Mouse (Mus musculus) macrophage (primary cell): ENCODE results near the gene Olfr804. TPM values are rescaled to one million over a fixed set of nuclear protein-coding genes. Genes with fewer than 3 reads are reported as not detected.

Experiments used
- H3K27ac ChIP-seq: fragments of 350-480 bp; formaldehyde crosslinking; 2 replicates; pipeline ENCODE4 v1.9.0; 2021
- H3K36me3 ChIP-seq: fragments of 350-480 bp; formaldehyde crosslinking; 2 replicates; pipeline ENCODE4 v1.9.0; 2021; ENCODE audit errors: inconsistent target
- H3K4me3 ChIP-seq: fragments of 350-480 bp; formaldehyde crosslinking; 2 replicates; pipeline ENCODE4 v1.9.0; 2021; ENCODE audit errors: inconsistent target
- H3K79me2 ChIP-seq: fragments of 350-480 bp; formaldehyde crosslinking; 2 replicates; pipeline ENCODE4 v1.9.0; 2021; ENCODE audit errors: inconsistent target
- WGBS: methylation state at CpG from one replicate; pipeline ENCODE4 v1.1.7; 2026; ENCODE audit warnings: inconsistent platforms; ENCODE audit not compliant: missing documents; 5-methylcytosine and 5-hydroxymethylcytosine counted together
- polyA plus RNA-seq: library from polyadenylated mRNA; stranded (reverse); fragments of 250-400 nt; gene quantifications from 3 replicates; pipeline ENCODE4 v1.2.4, GENCODE M21; 2018; ENCODE audit warnings: inconsistent platforms
- total RNA-seq, 78 experiments: library from RNA; depleted of rRNA; stranded (reverse); fragments of 250-400 nt; gene quantifications; 1 replicate in 9 of 78; 2 replicates in 24 of 78; 3 replicates in 43 of 78; 4 replicates in 2 of 78; pipeline ENCODE4 v1.2.4; 2018; ENCODE audit warnings: inconsistent platforms in 56 of 78

Olfr804 gene
- total RNA-seq (2018; cell fraction: chromatin; rRNA removed): not detected
- total RNA-seq (2018; cell fraction: cytosol; rRNA removed): not detected
- total RNA-seq (2018; cell fraction: nucleus; rRNA removed): not detected
- polyA plus RNA-seq: not detected in 3 replicates

DNA sequence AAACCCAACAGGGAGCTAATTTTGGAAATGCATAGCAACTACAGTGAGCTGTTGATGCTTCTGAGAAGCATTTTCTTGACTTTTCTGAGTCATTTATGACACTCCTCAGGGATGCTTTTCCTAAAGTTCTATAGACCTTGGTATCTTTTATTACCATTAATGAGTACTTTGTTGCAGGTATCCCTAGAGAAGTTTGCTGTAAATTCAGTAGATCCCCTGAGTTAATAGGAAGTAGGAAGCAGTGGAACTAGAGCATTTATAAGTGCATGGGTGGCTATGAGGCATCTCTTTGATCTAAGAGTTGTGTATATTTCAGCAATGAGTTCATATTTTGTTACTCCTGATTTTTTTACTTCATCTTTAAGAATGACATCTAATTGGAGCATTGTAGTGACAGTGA is at the start of gene Olfr804:
Gene Olfr804 (plus strand): TSS at position 301 of the 400 bp plus-strand sequence.
- no peak within 1 kb of the TSS for H3K27ac ChIP-seq
- no peaks in the 10 kb centered on the region for H3K79me2 ChIP-seq
- H3K36me3 ChIP-seq: no peaks in the 10 kb centered on the region
- H3K4me3 ChIP-seq: peak within 1 kb of the TSS; percentile 1; the same call in 1 of the 2 replicates

DNA sequence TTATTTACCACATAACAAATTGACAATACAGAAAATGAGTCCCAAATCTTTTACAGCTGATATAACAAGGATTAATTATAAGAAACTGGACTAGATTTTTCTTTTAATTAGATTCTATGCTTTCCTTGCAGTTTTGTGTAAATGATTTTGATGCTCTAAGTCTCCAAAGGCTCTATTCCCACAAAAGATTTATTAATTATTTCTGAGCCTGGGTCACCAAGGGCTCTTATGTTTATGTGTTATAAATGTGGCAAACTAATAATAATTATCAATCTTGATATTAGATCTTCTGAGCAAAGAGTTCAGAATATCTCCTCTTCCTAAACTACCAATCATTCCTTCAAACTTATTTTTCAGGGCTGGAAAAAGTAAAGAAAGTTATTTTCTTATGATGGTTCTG is 45.6 kb upstream of the Olfr804 start, which contains the start of gene Olfr800:
Gene Olfr800 (plus strand): TSS at position 301 of the 400 bp plus-strand sequence.
- no peaks in the 10 kb centered on the region for H3K36me3 ChIP-seq
- no peak within 1 kb of the TSS for H3K4me3 ChIP-seq
- H3K27ac ChIP-seq: no peak within 1 kb of the TSS
- no peaks in the 10 kb centered on the region for H3K79me2 ChIP-seq

DNA sequence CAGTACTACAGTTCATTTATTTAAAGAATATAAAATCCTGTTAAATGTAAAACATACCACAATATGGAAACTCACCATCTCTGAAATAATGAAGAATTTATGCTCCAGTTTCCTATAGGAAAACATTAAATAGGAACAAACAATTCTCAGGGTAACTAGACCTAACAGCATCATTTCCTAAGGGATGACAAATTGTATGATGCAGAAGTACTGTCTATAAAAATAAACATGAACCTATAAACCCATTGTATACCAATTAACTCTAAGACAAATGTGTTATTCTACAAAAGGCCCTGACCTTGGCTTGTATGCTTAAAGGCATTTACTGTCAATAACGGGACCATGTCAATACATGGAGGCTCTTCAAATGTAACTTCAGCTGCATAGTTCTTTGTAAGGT is 29.2 kb upstream of the Olfr804 start, which contains the start of gene Olfr801:
Gene Olfr801 (minus strand): TSS at position 101 of the 400 bp plus-strand sequence.
- H3K4me3 ChIP-seq: no peak within 1 kb of the TSS
- no peaks in the 10 kb centered on the region for H3K79me2 ChIP-seq
- no peaks in the 10 kb centered on the region for H3K36me3 ChIP-seq
- 69% methylated on average over 1 of the region's 1 CpGs for WGBS
- no peak within 1 kb of the TSS for H3K27ac ChIP-seq

DNA sequence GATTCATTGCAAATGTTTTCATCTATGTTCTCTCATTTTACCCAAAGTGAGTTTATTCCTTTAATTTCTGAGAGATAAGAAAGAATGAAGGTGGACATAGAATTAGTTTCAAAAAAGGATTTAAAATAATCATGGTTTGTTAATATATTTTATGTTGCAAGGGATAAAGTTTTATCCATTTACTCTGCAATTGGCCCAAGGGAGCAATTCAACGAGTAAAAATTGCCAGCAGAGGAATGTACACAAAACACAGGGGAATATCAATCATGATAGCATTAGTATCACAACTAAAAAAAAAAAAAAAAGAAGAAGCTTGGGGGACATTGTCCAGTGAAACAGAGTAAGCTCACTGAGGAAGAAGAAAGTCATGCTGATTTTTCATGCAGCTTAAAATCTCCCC is 14.9 kb upstream of the Olfr804 start, which contains the start of gene Olfr802:
Gene Olfr802 (minus strand): TSS at position 101 of the 400 bp plus-strand sequence.
- Histone ChIP-seq H3K4me3 (no peak within 1 kb of the TSS), H3K36me3 (no peaks in the 10 kb centered on the region), H3K27ac (no peak within 1 kb of the TSS), H3K79me2 (no peaks in the 10 kb centered on the region)
- WGBS: 90% methylated on average over 1 of the region's 1 CpGs

DNA sequence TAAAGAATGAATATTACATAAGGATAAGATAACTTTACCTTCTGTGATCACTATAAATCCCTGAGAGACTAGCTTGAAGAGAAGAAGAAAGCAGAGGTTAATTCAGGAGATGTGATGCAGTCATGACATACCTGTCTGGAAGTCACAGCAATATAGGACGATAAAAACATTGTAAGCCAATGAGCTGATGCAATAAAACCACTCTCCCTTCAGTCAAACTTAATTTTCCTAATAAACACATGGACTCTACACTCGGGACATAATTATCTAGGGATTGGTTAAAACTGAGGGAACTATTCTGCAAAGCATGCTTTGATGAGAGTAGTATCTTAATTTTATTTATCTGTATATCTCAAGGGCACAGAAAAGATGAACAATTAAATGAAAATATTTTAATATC is 8.8 kb upstream of the Olfr804 start, which contains the start of gene Olfr803:
Gene Olfr803 (minus strand): TSS at position 101 of the 400 bp plus-strand sequence.
- Histone ChIP-seq H3K27ac (no peak within 1 kb of the TSS), H3K79me2 (no peaks in the 10 kb centered on the region)
- 81% methylated on average over 2 of the region's 2 CpGs for WGBS

DNA sequence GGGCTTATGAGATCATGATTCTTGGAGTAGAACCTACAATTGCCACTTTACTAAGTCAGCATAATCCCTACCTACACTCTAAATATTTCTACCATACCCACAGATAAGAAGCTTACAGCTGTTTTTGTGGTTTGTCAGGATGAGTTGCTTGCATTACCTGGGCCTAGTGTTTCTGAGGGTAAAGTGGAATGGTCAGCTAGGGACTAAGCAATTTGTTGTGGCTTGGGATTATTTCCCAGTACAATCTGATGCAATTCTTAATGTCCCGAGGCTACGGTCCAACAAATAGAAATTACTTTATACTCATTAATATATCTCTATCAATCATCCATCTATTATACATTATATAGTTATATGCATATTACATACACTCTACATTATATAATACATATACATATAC is 26.3 kb downstream of the Olfr804 start, which contains the start of gene Olfr805:
Gene Olfr805 (minus strand): TSS at position 101 of the 400 bp plus-strand sequence.
- H3K36me3 ChIP-seq: no peaks in the 10 kb centered on the region
- no peak within 1 kb of the TSS for H3K4me3 ChIP-seq
- no peaks in the 10 kb centered on the region for H3K79me2 ChIP-seq
- no peak within 1 kb of the TSS for H3K27ac ChIP-seq
- 100% methylated on average over 2 of the region's 2 CpGs for WGBS

More for the DNA sequence above, 8.8 kb upstream of the Olfr804 start, which contains the start of gene Olfr803:
- Histone ChIP-seq H3K4me3 (no peak within 1 kb of the TSS), H3K36me3 (no peaks in the 10 kb centered on the region)

DNA sequence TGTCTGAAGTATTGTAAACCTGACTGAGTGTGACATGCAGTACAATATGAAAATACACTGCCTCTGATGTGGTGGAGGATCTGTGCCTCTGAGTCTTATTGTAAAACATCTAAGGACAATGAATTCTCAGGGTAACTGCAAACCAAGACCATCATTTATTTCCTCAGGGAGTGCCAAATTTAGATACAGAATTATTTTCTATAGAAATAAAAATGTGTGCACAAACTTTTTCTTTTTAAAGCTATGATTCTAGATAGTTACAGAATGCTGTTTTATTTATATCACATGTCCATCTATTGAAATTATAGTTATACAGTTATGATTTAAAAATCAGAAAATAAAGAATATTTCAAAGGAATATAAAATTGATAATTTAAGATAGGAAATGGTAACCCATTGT is 38.8 kb downstream of the Olfr804 start, which contains the start of gene Olfr806:
Gene Olfr806 (minus strand): TSS at position 101 of the 400 bp plus-strand sequence.
- Histone ChIP-seq H3K36me3 (no peaks in the 10 kb centered on the region), H3K27ac (no peak within 1 kb of the TSS), H3K79me2 (no peaks in the 10 kb centered on the region), H3K4me3 (no peak within 1 kb of the TSS)

DNA sequence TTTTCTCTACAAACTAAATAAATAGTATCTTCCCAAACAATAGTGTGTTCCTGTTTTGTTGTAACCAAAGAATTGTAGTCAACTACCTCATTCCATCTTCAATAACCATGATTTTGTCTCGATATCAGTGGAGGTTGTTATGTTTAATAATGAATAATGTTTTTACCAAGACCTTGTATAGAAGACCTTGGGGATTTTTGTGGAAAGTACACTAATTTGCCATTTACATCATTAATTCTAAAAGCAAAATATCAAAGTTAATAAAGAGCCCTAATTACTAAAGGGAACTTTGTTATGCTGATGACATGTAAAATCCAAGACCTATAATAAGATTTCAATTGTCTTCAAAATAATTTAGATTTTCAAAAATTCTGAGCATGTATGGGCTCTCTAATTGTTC is 54.7 kb downstream of the Olfr804 start, which contains the start of gene Olfr807:
Gene Olfr807 (minus strand): TSS at position 101 of the 400 bp plus-strand sequence.
- Histone ChIP-seq H3K4me3 (no peak within 1 kb of the TSS), H3K79me2 (no peaks in the 10 kb centered on the region), H3K27ac (no peak within 1 kb of the TSS), H3K36me3 (no peaks in the 10 kb centered on the region)
- WGBS: 57% methylated on average over 1 of the region's 1 CpGs

Other genes with a start within 250 kb of the Olfr804 start
- gene Olfr787, start 241.3 kb upstream of the Olfr804 start, polyA plus RNA-seq: not detected in 3 replicates
- not detected in 3 replicates for gene Olfr788, start 232.2 kb upstream of the Olfr804 start, polyA plus RNA-seq
- not detected in 3 replicates for gene Olfr789, start 218.5 kb upstream of the Olfr804 start, polyA plus RNA-seq
- gene Olfr790, start 204.7 kb upstream of the Olfr804 start, polyA plus RNA-seq: not detected in 3 replicates
- gene Olfr791, start 181.4 kb upstream of the Olfr804 start, polyA plus RNA-seq: not detected in 3 replicates
- not detected in 3 replicates for gene Olfr792, start 164.0 kb upstream of the Olfr804 start, polyA plus RNA-seq
- gene Olfr794, start 135.6 kb upstream of the Olfr804 start, polyA plus RNA-seq: not detected in 3 replicates
- not detected in 3 replicates for gene Olfr796, start 90.6 kb upstream of the Olfr804 start, polyA plus RNA-seq
- not detected in 3 replicates for gene Olfr798, start 75.3 kb upstream of the Olfr804 start, polyA plus RNA-seq
- not detected in 3 replicates for gene Olfr799, start 65.7 kb upstream of the Olfr804 start, polyA plus RNA-seq
- not detected in 3 replicates for gene Olfr800, start 45.5 kb upstream of the Olfr804 start, polyA plus RNA-seq
- gene Olfr801, start 29.3 kb upstream of the Olfr804 start, polyA plus RNA-seq: not detected in 3 replicates
- gene Olfr802, start 15.0 kb upstream of the Olfr804 start, polyA plus RNA-seq: not detected in 3 replicates
- not detected in 3 replicates for gene Olfr803, start 8.9 kb upstream of the Olfr804 start, polyA plus RNA-seq
- not detected in 3 replicates for gene Olfr805, start 26.2 kb downstream of the Olfr804 start, polyA plus RNA-seq
- not detected in 3 replicates for gene Olfr806, start 38.7 kb downstream of the Olfr804 start, polyA plus RNA-seq
- gene Olfr807, start 54.6 kb downstream of the Olfr804 start, polyA plus RNA-seq: not detected in 3 replicates
- gene Olfr808, start 62.3 kb downstream of the Olfr804 start, polyA plus RNA-seq: not detected in 3 replicates
- gene Olfr809, start 71.4 kb downstream of the Olfr804 start, polyA plus RNA-seq: not detected in 3 replicates
- not detected in 3 replicates for gene Olfr810, start 91.7 kb downstream of the Olfr804 start, polyA plus RNA-seq
- not detected in 3 replicates for gene Olfr811, start 101.2 kb downstream of the Olfr804 start, polyA plus RNA-seq
- gene Olfr812, start 142.9 kb downstream of the Olfr804 start, polyA plus RNA-seq: not detected in 3 replicates
- gene Olfr813, start 152.2 kb downstream of the Olfr804 start, polyA plus RNA-seq: not detected in 3 replicates
- not detected in 3 replicates for gene Olfr814, start 176.6 kb downstream of the Olfr804 start, polyA plus RNA-seq
- not detected in 3 replicates for gene Olfr815, start 202.7 kb downstream of the Olfr804 start, polyA plus RNA-seq
- not detected in 3 replicates for gene Olfr816, start 212.4 kb downstream of the Olfr804 start, polyA plus RNA-seq
- gene Olfr818, start 245.9 kb downstream of the Olfr804 start, polyA plus RNA-seq: not detected in 3 replicates